Mouse (Mus musculus) adrenal gland, postnatal 10 days (tissue): ENCODE measurements at regions not wholly inside any gene's neighbourhood (a gene's known extent, or its start where the extent isn't known, plus 50 kb on each side); places are given as distances from the start of the nearest gene placed in this dataset.
A peak's percentile ranks its signal among the peaks of the same experiment; 100 is the strongest.

Experiments used
- DNase-seq: peaks from one replicate; pipeline ENCODE4 v3.0.0; 2021; ENCODE audit warnings: mixed read lengths

- DNase-seq, result no peak
These were observed 155.0 kb upstream of the Igsf21 start for GRCm38 (mm10) chr4:140401632-140402031.

- DNase-seq, result peak; percentile 11
These were observed 150.0 kb upstream of the Igsf21 start for GRCm38 (mm10) chr4:140396548-140396947.

- DNase-seq, result no peak
These were observed 145.7 kb upstream of the Igsf21 start for GRCm38 (mm10) chr4:140392290-140392689.

- peak; percentile 40 for DNase-seq
These were observed 144.2 kb upstream of the Igsf21 start for GRCm38 (mm10) chr4:140390684-140391234.

GRCm38 (mm10) chr4:140385686-140386085 lies 139.1 kb upstream of the Igsf21 start:
- DNase-seq, result peak; percentile 39

GRCm38 (mm10) chr4:140385226-140385625 lies 138.6 kb upstream of the Igsf21 start:
- DNase-seq, result no peak

- DNase-seq, result no peak
These were observed 137.0 kb upstream of the Igsf21 start for GRCm38 (mm10) chr4:140383596-140383995.

GRCm38 (mm10) chr4:140380733-140381132 lies 134.1 kb upstream of the Igsf21 start:
- no peak for DNase-seq

- DNase-seq, result no peak
These were observed 131.4 kb upstream of the Igsf21 start for GRCm38 (mm10) chr4:140377941-140378340.

- DNase-seq, result no peak
These were observed 126.2 kb upstream of the Igsf21 start for GRCm38 (mm10) chr4:140372586-140373325.

GRCm38 (mm10) chr4:140371426-140372213 lies 125.0 kb upstream of the Igsf21 start:
- DNase-seq, result no peak

GRCm38 (mm10) chr4:140366975-140367680 lies 120.5 kb upstream of the Igsf21 start:
- DNase-seq, result peak; percentile 23

- no peak for DNase-seq
These were observed 112.3 kb upstream of the Igsf21 start for GRCm38 (mm10) chr4:140358846-140359245.

GRCm38 (mm10) chr4:140358103-140358502 lies 111.5 kb upstream of the Igsf21 start:
- peak; percentile 92 for DNase-seq

GRCm38 (mm10) chr4:140355144-140355550 lies 108.6 kb upstream of the Igsf21 start:
- DNase-seq, result no peak

- DNase-seq, result no peak
These were observed 102.2 kb upstream of the Igsf21 start for GRCm38 (mm10) chr4:140348802-140349201.

GRCm38 (mm10) chr4:140330138-140330537 lies 83.6 kb upstream of the Igsf21 start:
- no peak for DNase-seq

GRCm38 (mm10) chr4:140326706-140327440 lies 80.3 kb upstream of the Igsf21 start:
- DNase-seq, result peak; percentile 19

- DNase-seq, result no peak
These were observed 79.1 kb upstream of the Igsf21 start for GRCm38 (mm10) chr4:140325677-140326052.

GRCm38 (mm10) chr4:140324971-140325676 lies 78.5 kb upstream of the Igsf21 start:
- no peak for DNase-seq
